ENCODE assay signal across 8 mouse cellular contexts in genomic region chr2:51972142-51972541, GRCm38 (mm10). TPM values are rescaled to one million over a fixed set of nuclear protein-coding genes. Genes with fewer than 3 reads are reported as not detected.
DNase-seq lines count a peak whose midpoint lies in the region; ATAC-seq and TF ChIP-seq lines count a peak whose summit lies in the region.

No protein-coding gene starts in this region.

- peak; percentile 68 for DNase-seq in CD4-positive helper T cell, adult 2 months (ENCODE audit: low read depth, low spot score)
- peak; percentile 13 for DNase-seq in MN1 (ENCODE audit: low spot score)
- peak; percentile 42 to 50 for DNase-seq in heart, postnatal 36 days
- peak; percentile 25 for DNase-seq in large intestine, adult 2 months (ENCODE audit: low read depth, low spot score)
- DNase-seq in midbrain, embryonic 10.5 days (ENCODE audit: low spot score): no peak
- DNase-seq in stomach, postnatal 0 days (ENCODE audit: low spot score): peak; percentile 26
- DNase-seq in ovary, adult 18-20 months (ENCODE audit: low spot score): no peak

- intact Hi-C loops in heart, postnatal 36 days (cut with DNase I): loop anchor here (1.0 kb wide), 1 partner anchor 38 kb away; no protein-coding TSS in a partner anchor

- peak overlapping the region; percentile 67 for H3K4me2 ChIP-seq in embryonic facial prominence, embryonic 12.5 days (replicated peaks)
- H3K4me2 ChIP-seq in stomach, postnatal 0 days (replicated peaks; ENCODE audit: low read depth): peak overlapping the region; percentile 71

- peak overlapping the region; percentile 72; the same call in 1 of the 2 replicates for H3K27ac ChIP-seq in embryonic facial prominence, embryonic 12.5 days
- no peak overlapping the region for H3K27ac ChIP-seq in midbrain, embryonic 10.5 days (replicated peaks)
- peak overlapping the region; percentile 96 for H3K27ac ChIP-seq in stomach, postnatal 0 days (replicated peaks)

- H3K4me3 ChIP-seq in embryonic facial prominence, embryonic 12.5 days: peak overlapping the region; percentile 49
- peak overlapping the region; percentile 65 for H3K4me3 ChIP-seq in midbrain, embryonic 10.5 days
- peak overlapping the region; percentile 75 for H3K4me3 ChIP-seq in stomach, postnatal 0 days (ENCODE audit: low read depth, low read length)

- 53% methylated on average over 5 of the region's 5 CpGs for WGBS in embryonic facial prominence, embryonic 12.5 days
- 15% methylated on average over 5 of the region's 5 CpGs for whole genome bisulfite sequencing in large intestine, adult 2 months
- 80% methylated on average over 5 of the region's 5 CpGs for WGBS in midbrain, embryonic 10.5 days
- 36% methylated on average over 5 of the region's 5 CpGs for WGBS in stomach, postnatal 0 days

- no peaks in the 10 kb centered on the region for H3K4me1 ChIP-seq in embryonic facial prominence, embryonic 12.5 days
- H3K4me1 ChIP-seq in midbrain, embryonic 10.5 days: peaks cover 4% of the 10 kb centered on the region; the same call in 1 of the 2 replicates
- no peaks in the 10 kb centered on the region for H3K4me1 ChIP-seq in stomach, postnatal 0 days (replicated peaks; ENCODE audit: control insufficient read depth, insufficient read depth)

- no peak for TF ChIP-seq EP300 in stomach, postnatal 0 days (optimal IDR thresholded peaks at IDR 0.05)

- no peak for ATAC-seq in embryonic facial prominence, embryonic 12.5 days (ENCODE audit: insufficient number of reproducible peaks, insufficient read depth, low FRiP score, low TSS enrichment)
- peak; percentile 47 for ATAC-seq in stomach, postnatal 0 days (ENCODE audit: low FRiP score, low TSS enrichment)

- no peaks in the 10 kb centered on the region for H3K27me3 ChIP-seq in embryonic facial prominence, embryonic 12.5 days
- H3K27me3 ChIP-seq in midbrain, embryonic 10.5 days (ENCODE audit: low read depth, poor library complexity, severe bottlenecking): peaks cover 7% of the 10 kb centered on the region
- H3K27me3 ChIP-seq in stomach, postnatal 0 days (ENCODE audit: control insufficient read depth, insufficient read depth, low read length): no peaks in the 10 kb centered on the region

- TF ChIP-seq CTCF in stomach, postnatal 0 days (IDR thresholded peaks at IDR 0.05; ENCODE audit: low read depth): no peak

- H3K9ac ChIP-seq in embryonic facial prominence, embryonic 12.5 days: no peak overlapping the region
- H3K9ac ChIP-seq in stomach, postnatal 0 days (ENCODE audit: low read length): no peak overlapping the region

- no peaks in the 10 kb centered on the region for H3K36me3 ChIP-seq in embryonic facial prominence, embryonic 12.5 days
- H3K36me3 ChIP-seq in midbrain, embryonic 10.5 days: no peaks in the 10 kb centered on the region
- H3K36me3 ChIP-seq in stomach, postnatal 0 days (ENCODE audit: control insufficient read depth, insufficient read depth, low read length): no peaks in the 10 kb centered on the region

- H3K9me3 ChIP-seq in embryonic facial prominence, embryonic 12.5 days: no peaks in the 10 kb centered on the region
- H3K9me3 ChIP-seq in midbrain, embryonic 10.5 days (replicated peaks): no peaks in the 10 kb centered on the region
- no peaks in the 10 kb centered on the region for H3K9me3 ChIP-seq in stomach, postnatal 0 days (ENCODE audit: control insufficient read depth, low read length)

RNA-seq across cellular contexts. Expression of gene Nmi, which starts 1.2 kb away (rescaled TPM):
- polyA plus RNA-seq in embryonic facial prominence, embryonic 12.5 days (2016; fragmentation: Nextera tagmentation; extraction: Ambion mirVana): 8.1 and 11.7 TPM in 2 replicates
- 1 to 10 TPM; 7.0 to 7.9 TPM for total RNA-seq in heart, postnatal 36 days (2021)
- 18.8 and 24.8 TPM in 2 replicates for polyA plus RNA-seq in large intestine, adult 2 months (2012; rRNA removed)
- polyA plus RNA-seq in midbrain, embryonic 10.5 days (2016; fragmentation: Nextera tagmentation; extraction: Ambion mirVana): 4.2 and 5.2 TPM in 2 replicates
- 24.8 and 27.1 TPM in 2 replicates for polyA plus RNA-seq in stomach, postnatal 0 days (2015; fragmentation: Nextera tagmentation; extraction: Ambion mirVana)

RNA-seq across cellular contexts. Expression of gene Rbm43, which starts 37.2 kb away (rescaled TPM):
- 11.1 and 12.3 TPM in 2 replicates for polyA plus RNA-seq in embryonic facial prominence, embryonic 12.5 days (2016; fragmentation: Nextera tagmentation; extraction: Ambion mirVana)
- 1 to 10 TPM; 3.4 to 5.1 TPM for total RNA-seq in heart, postnatal 36 days (2021)
- 5.2 TPM in 2 replicates for polyA plus RNA-seq in large intestine, adult 2 months (2012; rRNA removed)
- 5.9 and 7.0 TPM in 2 replicates for polyA plus RNA-seq in midbrain, embryonic 10.5 days (2016; fragmentation: Nextera tagmentation; extraction: Ambion mirVana)
- 8.0 and 8.4 TPM in 2 replicates for polyA plus RNA-seq in stomach, postnatal 0 days (2015; fragmentation: Nextera tagmentation; extraction: Ambion mirVana)

Comparison
In these comparisons a context has a peak if more than half of its experiments do, and no peak if none do; other contexts are left out.
1. DNase-seq: peak in CD4-positive helper T cell, adult 2 months (single experiment), MN1 (single experiment), heart, postnatal 36 days (2 of 2), large intestine, adult 2 months (single experiment) and stomach, postnatal 0 days (single experiment); none in midbrain, embryonic 10.5 days (single experiment) and ovary, adult 18-20 months (single experiment).
2. Peak in every context shown above with its lines, with median percentiles within 50 percentile points of each other: H3K4me3 ChIP-seq.